Mouse (Mus musculus): ENCODE data around the gene Gm20821. TPM values are rescaled to one million over a fixed set of nuclear protein-coding genes. Genes with fewer than 3 reads are reported as not detected.
"Not testable (repeated sequence)": the region's sequence is repeated elsewhere in the genome, so short reads cannot be mapped to it uniquely, and the experiment has no call there.

Gene Gm20821
- not detected in 2 replicates for total RNA-seq (2021)
- long read RNA-seq = 0 reads

DNA sequence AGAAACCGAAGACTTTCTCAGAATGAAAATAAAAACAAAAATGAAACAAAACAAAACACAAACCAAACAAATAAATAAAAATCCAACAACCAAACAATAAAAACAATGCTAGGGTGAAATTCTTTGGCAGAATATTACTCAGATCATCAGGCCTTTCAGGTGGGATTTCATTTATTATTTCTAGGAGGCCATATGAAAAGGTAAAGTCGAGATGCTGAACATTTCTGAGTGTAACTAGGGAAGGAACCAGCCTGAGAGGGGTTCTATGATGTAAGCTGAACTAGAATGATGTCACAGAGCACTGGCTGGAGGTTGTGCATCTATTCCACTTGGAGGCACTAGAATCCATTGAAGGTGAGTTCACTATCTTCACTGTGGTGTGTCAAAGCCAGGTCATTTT is at the start of gene Gm20821:
Gm20821 (plus strand) TSS at position 301 of the 400 bp plus-strand sequence.
- DNase-seq = not testable (repeated sequence)

Data from adrenal gland, postnatal 25 days (tissue).